Mouse (Mus musculus) ES-E14 (cell line): Measurements from ENCODE around the gene Gm9945. TPM values are rescaled to one million over a fixed set of nuclear protein-coding genes. Genes with fewer than 3 reads are reported as not detected.

Experiments used
- DNase-seq: peaks from one replicate; pipeline ENCODE4 v3.0.0-alpha.2; 2013; ENCODE audit warnings: low read depth, low spot score
- H3K27ac ChIP-seq: 2 replicates; pipeline ENCODE4 v1.5.1; 2012; ENCODE audit warnings: low read depth, mild to moderate bottlenecking, low read length, moderate library complexity, mixed read lengths; ENCODE audit not compliant: poor library complexity, insufficient read depth, severe bottlenecking
- H3K36me3 ChIP-seq: 2 replicates; pipeline ENCODE4 v1.6.1; 2012; ENCODE audit warnings: mild to moderate bottlenecking, low read length, moderate library complexity, mixed read lengths; ENCODE audit not compliant: control insufficient read depth, poor library complexity, insufficient read depth, severe bottlenecking
- H3K4me1 ChIP-seq, 2 experiments: fragments of 150-350 bp in 1 of 2; sonication (generic) in 1 of 2; 2 replicates each; pipeline ENCODE4 v1.6.1; 2012; ENCODE audit warnings: low read length in 2 of 2, mild to moderate bottlenecking in 1 of 2, mixed read lengths in 1 of 2; ENCODE audit not compliant: control insufficient read depth in 2 of 2, insufficient read depth in 2 of 2, poor library complexity in 1 of 2
- H3K4me3 ChIP-seq, 2 experiments: fragments of 150-350 bp in 1 of 2; sonication (generic) in 1 of 2; 2 replicates each; pipeline ENCODE4 v1.5.1; 2012; ENCODE audit warnings: low read length in 2 of 2, low read depth in 1 of 2, mild to moderate bottlenecking in 1 of 2, mixed read lengths in 1 of 2; ENCODE audit not compliant: insufficient read depth in 1 of 2, poor library complexity in 1 of 2, severe bottlenecking in 1 of 2
- H3K9ac ChIP-seq: 2 replicates; pipeline ENCODE4 v1.6.1; 2012; ENCODE audit warnings: low read depth, mild to moderate bottlenecking, low read length, mixed read lengths; ENCODE audit not compliant: poor library complexity, insufficient read depth, severe bottlenecking
- H3K9me3 ChIP-seq: fragments of 150-350 bp; sonication (generic); 2 replicates; pipeline ENCODE4 v1.6.1; 2012; ENCODE audit warnings: low read depth, mild to moderate bottlenecking, low read length; ENCODE audit not compliant: control insufficient read depth, insufficient read depth
- CHD2 ChIP-seq: IDR thresholded peaks from 2 replicates; pipeline ENCODE4 v1.6.1; 2014; ENCODE audit warnings: mild to moderate bottlenecking, low read depth, low read length, inconsistent platforms
- HCFC1 ChIP-seq: IDR thresholded peaks from 2 replicates; pipeline ENCODE4 v1.6.1; 2012; ENCODE audit warnings: low read length, inconsistent platforms, borderline replicate concordance; ENCODE audit not compliant: insufficient read depth
- MAFK ChIP-seq: IDR thresholded peaks from 2 replicates; pipeline ENCODE4 v1.6.1; 2014; ENCODE audit warnings: mild to moderate bottlenecking, low read depth, low read length, inconsistent platforms; ENCODE audit not compliant: insufficient read depth
- ZC3H11A ChIP-seq: IDR thresholded peaks from 2 replicates; pipeline ENCODE4 v1.6.1; 2012; ENCODE audit warnings: low read depth, mild to moderate bottlenecking, inconsistent platforms, low read length, borderline replicate concordance
- ZNF384 ChIP-seq: IDR thresholded peaks from 2 replicates; pipeline ENCODE4 v1.6.1; 2012; ENCODE audit warnings: low read depth, low read length, inconsistent platforms
- in situ Hi-C, 2 experiments: fragments of 600-800 bp; cut with MboI; formaldehyde crosslinking; loops; one replicate each; pipeline ENCODE4 v1.15.1; 2025; ENCODE audit warnings: low sequenced_read_pairs in 2 of 2, inconsistent platforms in 1 of 2; ENCODE audit not compliant: unreplicated experiment in 2 of 2
- total RNA-seq: library from RNA; depleted of rRNA; stranded (reverse); fragments of 300-350 nt; gene quantifications from 2 replicates; pipeline ENCODE4 v1.2.3, GENCODE M21; 2012

Gene Gm9945
- total RNA-seq, 1 experiment = not detected

DNA sequence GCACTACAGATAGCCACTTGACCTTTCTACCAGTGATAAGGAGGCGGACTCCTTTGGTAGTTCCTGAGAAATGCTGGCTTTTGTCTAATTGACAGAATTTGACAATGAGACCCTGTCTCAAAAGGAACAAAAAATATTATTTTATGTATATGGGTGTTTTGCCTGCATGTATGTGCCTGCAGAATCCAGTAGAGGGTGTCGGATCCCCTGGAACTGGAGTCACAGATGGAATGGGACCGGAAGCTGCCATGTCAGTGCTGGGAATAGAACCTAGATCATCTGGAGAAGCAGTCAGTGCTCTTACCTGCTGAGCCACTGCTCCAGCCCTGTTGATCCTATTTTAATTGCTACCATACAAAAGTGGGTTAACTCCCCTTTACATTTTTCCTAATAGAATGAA is 7.3 kb upstream of the Gm9945 start:
- H3K27ac ChIP-seq = no peak overlapping the region
- no peak for TF ChIP-seq MAFK
- TF ChIP-seq ZNF384 = no peak
- no peak for TF ChIP-seq ZC3H11A
- TF ChIP-seq HCFC1 = no peak
- no peak for TF ChIP-seq CHD2
- no peak overlapping the region for H3K4me3 ChIP-seq
- no peaks in the 10 kb centered on the region for H3K4me1 ChIP-seq
- H3K36me3 ChIP-seq = no peaks in the 10 kb centered on the region
- H3K9me3 ChIP-seq = no peaks in the 10 kb centered on the region
- no peak overlapping the region for H3K9ac ChIP-seq
- in situ Hi-C loops = no loop called here
- DNase-seq = no peak

GRCm38 (mm10) chr11:53475620-53476019 is 4.3 kb upstream of the Gm9945 start:
- in situ Hi-C loops = no loop called here
- DNase-seq = no peak
- Histone ChIP-seq H3K4me3 (no peak overlapping the region), H3K9ac (no peak overlapping the region), H3K4me1 (peaks cover 0 to 2% of the 10 kb centered on the region in 2 experiments; a peak in 1 of 4 replicates), H3K9me3 (no peaks in the 10 kb centered on the region), H3K27ac (no peak overlapping the region), H3K36me3 (no peaks in the 10 kb centered on the region)
- no peak for TF ChIP-seq HCFC1
- TF ChIP-seq ZC3H11A = no peak
- no peak for TF ChIP-seq ZNF384
- TF ChIP-seq MAFK = no peak
- TF ChIP-seq CHD2 = no peak

GRCm38 (mm10) chr11:53477833-53478232 is 2.1 kb upstream of the Gm9945 start:
- Histone ChIP-seq H3K9me3 (no peaks in the 10 kb centered on the region), H3K36me3 (no peaks in the 10 kb centered on the region), H3K4me3 (no peak overlapping the region), H3K9ac (no peak overlapping the region), H3K4me1 (peaks cover 0 to 2% of the 10 kb centered on the region in 2 experiments; a peak in 1 of 4 replicates), H3K27ac (no peak overlapping the region)
- TF ChIP-seq ZC3H11A (no peak), HCFC1 (no peak), MAFK (no peak), CHD2 (no peak), ZNF384 (no peak)
- in situ Hi-C loops = no loop called here
- no peak for DNase-seq

GRCm38 (mm10) chr11:53478383-53479170 is 1.4 kb upstream of the Gm9945 start:
- Histone ChIP-seq H3K27ac (no peak overlapping the region), H3K4me3 (peak overlapping the region; percentile 61 to 67), H3K4me1 (peaks cover 0 to 2% of the 10 kb centered on the region in 2 experiments; a peak in 1 of 4 replicates), H3K9me3 (no peaks in the 10 kb centered on the region), H3K9ac (peak overlapping the region; percentile 15; the same call in 1 of the 2 replicates), H3K36me3 (no peaks in the 10 kb centered on the region)
- in situ Hi-C loops = no loop called here
- TF ChIP-seq ZNF384 (no peak), MAFK (no peak), CHD2 (no peak), ZC3H11A (no peak), HCFC1 (no peak)
- no peak for DNase-seq
